Mouse (Mus musculus) lung, adult 2 months (tissue): ENCODE measurements around the gene Slc25a1. TPM values are rescaled to one million over a fixed set of nuclear protein-coding genes. Genes with fewer than 3 reads are reported as not detected.

Experiments used
- DNase-seq: peaks from one replicate; pipeline ENCODE4 v3.0.0; 2022
- H3K4me1 ChIP-seq: fragments of 200-500 bp; 2 replicates; pipeline ENCODE4 v1.6.1; 2011; ENCODE audit warnings: low read length; ENCODE audit not compliant: control insufficient read depth, insufficient read depth
- H3K4me3 ChIP-seq: fragments of 200-500 bp; replicated peaks from 2 replicates; pipeline ENCODE3; 2011; ENCODE audit warnings: low read depth, mild to moderate bottlenecking, control low read depth, low read length; ENCODE audit errors: extremely low read depth
- CTCF ChIP-seq: fragments of 200-500 bp; IDR thresholded peaks from 2 replicates; pipeline ENCODE4 v1.5.1; 2011; ENCODE audit warnings: mild to moderate bottlenecking, low read length, control low read depth; ENCODE audit not compliant: insufficient read depth
- POLR2A ChIP-seq: fragments of 200-500 bp; IDR thresholded peaks from 2 replicates; pipeline ENCODE4 v1.6.1; 2011; ENCODE audit warnings: low read depth, mild to moderate bottlenecking, control low read depth, low read length, borderline replicate concordance; ENCODE audit errors: extremely low read depth
- WGBS: fragments of 180-500 bp; shearing (Covaris S2); methylation state at CpG from one replicate; pipeline ENCODE4 v1.1.7; 2018; 5-methylcytosine and 5-hydroxymethylcytosine counted together
- polyA plus RNA-seq: library from polyadenylated mRNA; depleted of rRNA; stranded (reverse); fragments of >200 nt; gene quantifications from 2 replicates; pipeline ENCODE4 v1.2.3, GENCODE M21; 2012; rRNA removed

Slc25a1 gene
- polyA plus RNA-seq, 1 experiment = 199 TPM

GRCm38 (mm10) chr16:17892606-17893005 lies 35.4 kb downstream of the Slc25a1 start:
- WGBS = 33% methylated on average over 3 of the region's 3 CpGs
- H3K4me1 ChIP-seq = peaks cover 7% of the 10 kb centered on the region; the same call in 1 of the 2 replicates
- no peak for TF ChIP-seq CTCF
- no peak for TF ChIP-seq POLR2A
- peak; percentile 37 for DNase-seq
- H3K4me3 ChIP-seq = no peak overlapping the region

GRCm38 (mm10) chr16:17891567-17891959 lies 36.5 kb downstream of the Slc25a1 start, which contains the start of gene Gm20518:
Gene Gm20518 (minus strand): TSS chr16:17891671.
- Histone ChIP-seq H3K4me1 (peaks cover 7% of the 10 kb centered on the region; the same call in 1 of the 2 replicates), H3K4me3 (peak within 1 kb of the TSS; percentile 67)
- under 1% methylated on average over 32 of the region's 38 CpGs for WGBS
- DNase-seq = peak; percentile 98
- TF ChIP-seq CTCF = no peak
- TF ChIP-seq POLR2A = peak; percentile 73; the same call in 1 of the 2 replicates

DNA sequence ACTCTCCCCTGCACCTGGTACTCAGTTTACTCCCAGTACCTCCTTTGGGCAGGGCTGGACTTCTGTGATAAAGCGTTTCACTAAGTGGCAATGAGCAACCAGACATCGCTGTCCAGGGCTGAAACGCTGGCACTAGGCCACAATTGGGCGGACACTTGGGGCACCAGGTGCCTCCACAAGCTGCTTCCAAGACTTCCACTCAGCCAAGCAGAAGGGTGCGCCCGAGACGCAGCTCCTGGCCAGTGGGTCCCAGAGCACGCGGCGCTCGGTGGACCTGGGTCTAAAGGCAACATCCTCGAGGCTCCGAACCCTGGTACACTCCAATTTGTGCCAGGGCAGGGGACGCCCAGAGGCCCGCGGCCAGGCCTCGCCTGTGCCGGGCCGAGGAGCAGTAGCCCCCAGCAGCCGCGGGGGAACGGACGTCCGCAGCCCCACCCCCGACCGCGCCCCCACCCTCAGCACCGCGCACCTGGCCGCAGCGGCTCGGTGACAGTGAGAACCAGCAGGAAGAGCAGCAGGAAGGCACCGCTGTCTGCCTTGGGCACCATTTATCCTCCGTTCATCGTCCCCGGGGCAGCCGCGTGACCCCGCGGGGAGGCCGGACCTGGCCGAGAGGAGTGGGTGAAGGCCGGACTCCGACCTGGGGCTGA lies 37.0 kb downstream of the Slc25a1 start:
- peak; percentile 77 for DNase-seq
- TF ChIP-seq CTCF (no peak), POLR2A (peak; percentile 50; the same call in 1 of the 2 replicates)
- H3K4me1 ChIP-seq = peaks cover 7% of the 10 kb centered on the region; the same call in 1 of the 2 replicates
- WGBS = under 1% methylated on average over 44 of the region's 44 CpGs
- peak overlapping the region; percentile 65 for H3K4me3 ChIP-seq

GRCm38 (mm10) chr16:17890342-17890727 lies 37.7 kb downstream of the Slc25a1 start:
- WGBS = 38% methylated on average over 2 of the region's 2 CpGs
- TF ChIP-seq CTCF (no peak), POLR2A (no peak)
- no peak for DNase-seq
- Histone ChIP-seq H3K4me3 (no peak overlapping the region), H3K4me1 (peaks cover 7% of the 10 kb centered on the region; the same call in 1 of the 2 replicates)

- 73% methylated on average over 6 of the region's 6 CpGs for WGBS
- DNase-seq = no peak
- H3K4me1 ChIP-seq = peaks cover 7% of the 10 kb centered on the region; the same call in 1 of the 2 replicates
- TF ChIP-seq CTCF (no peak), POLR2A (no peak)
- H3K4me3 ChIP-seq = no peak overlapping the region
Measured at GRCm38 (mm10) chr16:17889689-17890341, 38.2 kb downstream of the Slc25a1 start.

GRCm38 (mm10) chr16:17884116-17884515 lies 43.9 kb downstream of the Slc25a1 start:
- 65% methylated on average over 6 of the region's 6 CpGs for WGBS
- no peak for DNase-seq
- H3K4me3 ChIP-seq = no peak overlapping the region
- H3K4me1 ChIP-seq = peaks cover 2% of the 10 kb centered on the region; the same call in 1 of the 2 replicates
- TF ChIP-seq POLR2A = no peak
- no peak for TF ChIP-seq CTCF

- TF ChIP-seq CTCF = no peak
- no peak for TF ChIP-seq POLR2A
- DNase-seq = no peak
- Histone ChIP-seq H3K4me1 (peaks cover 2% of the 10 kb centered on the region; the same call in 1 of the 2 replicates), H3K4me3 (no peak overlapping the region)
Measured at GRCm38 (mm10) chr16:17882196-17882595, 45.8 kb downstream of the Slc25a1 start.

GRCm38 (mm10) chr16:17879571-17879970 lies 48.4 kb downstream of the Slc25a1 start:
- TF ChIP-seq CTCF (no peak), POLR2A (no peak)
- DNase-seq = no peak
- no peak overlapping the region for H3K4me3 ChIP-seq
- 76% methylated on average over 4 of the region's 4 CpGs for WGBS
- peaks cover 5% of the 10 kb centered on the region; the same call in 1 of the 2 replicates for H3K4me1 ChIP-seq

- Histone ChIP-seq H3K4me1 (peaks cover 3% of the 10 kb centered on the region; the same call in 1 of the 2 replicates), H3K4me3 (no peak overlapping the region)
- 98% methylated on average over 1 of the region's 1 CpGs for WGBS
- DNase-seq = no peak
- TF ChIP-seq POLR2A (no peak), CTCF (no peak)
Measured at GRCm38 (mm10) chr16:17876096-17876495, 51.9 kb downstream of the Slc25a1 start.

Other genes starting within 250 kb of the Slc25a1 start
- 96.9 and 109 TPM in 2 replicates for gene Med15, start 195.3 kb downstream of the Slc25a1 start, polyA plus RNA-seq
- 39.4 and 42.0 TPM in 2 replicates for gene Klhl22, start 168.6 kb downstream of the Slc25a1 start, polyA plus RNA-seq
- gene Scarf2, start 130.9 kb downstream of the Slc25a1 start, polyA plus RNA-seq = 215 and 266 TPM in 2 replicates
- 0.08 and 0.10 TPM in 2 replicates for gene B830017H08Rik, start 95.1 kb downstream of the Slc25a1 start, polyA plus RNA-seq
- 7.5 and 9.4 TPM in 2 replicates for gene Car15, start 89.9 kb downstream of the Slc25a1 start, polyA plus RNA-seq
- gene Gm20518, start 36.5 kb downstream of the Slc25a1 start, polyA plus RNA-seq = 1.5 and 1.7 TPM in 2 replicates
- gene Tssk1, start 34.0 kb downstream of the Slc25a1 start, polyA plus RNA-seq = 0.07 and 0.09 TPM in 2 replicates
- 138 and 144 TPM in 2 replicates for gene Dgcr2, start 29.7 kb downstream of the Slc25a1 start, polyA plus RNA-seq
- not detected in 2 replicates for gene Tssk2, start 29.6 kb downstream of the Slc25a1 start, polyA plus RNA-seq
- gene Ess2, start 16.9 kb downstream of the Slc25a1 start, polyA plus RNA-seq = 17.5 and 22.8 TPM in 2 replicates
- not detected in 2 replicates for gene Gsc2, start 13.2 kb downstream of the Slc25a1 start, polyA plus RNA-seq
- gene Vpreb2, start 52.2 kb upstream of the Slc25a1 start, polyA plus RNA-seq = not detected in 2 replicates
- gene Dgcr6, start 124.6 kb upstream of the Slc25a1 start, polyA plus RNA-seq = 54.6 and 59.2 TPM in 2 replicates
- 49.3 and 56.7 TPM in 2 replicates for gene Prodh, start 162.0 kb upstream of the Slc25a1 start, polyA plus RNA-seq
- 1.1 and 1.4 TPM in 2 replicates for gene Rtn4r, start 199.4 kb upstream of the Slc25a1 start, polyA plus RNA-seq